Mouse (Mus musculus) right cerebral cortex, postnatal 10 days (tissue): ENCODE results near the gene Stxbp1.
"Not testable (repeated sequence)": the region's sequence is repeated elsewhere in the genome, so short reads cannot be mapped to it uniquely, and the experiment has no call there.

ENCODE experiments used
- DNase-seq, 2 experiments: peaks; one replicate each; pipeline ENCODE4 v3.0.0; 2021; ENCODE audit warnings: low spot score in 2 of 2

The Stxbp1 gene

DNA sequence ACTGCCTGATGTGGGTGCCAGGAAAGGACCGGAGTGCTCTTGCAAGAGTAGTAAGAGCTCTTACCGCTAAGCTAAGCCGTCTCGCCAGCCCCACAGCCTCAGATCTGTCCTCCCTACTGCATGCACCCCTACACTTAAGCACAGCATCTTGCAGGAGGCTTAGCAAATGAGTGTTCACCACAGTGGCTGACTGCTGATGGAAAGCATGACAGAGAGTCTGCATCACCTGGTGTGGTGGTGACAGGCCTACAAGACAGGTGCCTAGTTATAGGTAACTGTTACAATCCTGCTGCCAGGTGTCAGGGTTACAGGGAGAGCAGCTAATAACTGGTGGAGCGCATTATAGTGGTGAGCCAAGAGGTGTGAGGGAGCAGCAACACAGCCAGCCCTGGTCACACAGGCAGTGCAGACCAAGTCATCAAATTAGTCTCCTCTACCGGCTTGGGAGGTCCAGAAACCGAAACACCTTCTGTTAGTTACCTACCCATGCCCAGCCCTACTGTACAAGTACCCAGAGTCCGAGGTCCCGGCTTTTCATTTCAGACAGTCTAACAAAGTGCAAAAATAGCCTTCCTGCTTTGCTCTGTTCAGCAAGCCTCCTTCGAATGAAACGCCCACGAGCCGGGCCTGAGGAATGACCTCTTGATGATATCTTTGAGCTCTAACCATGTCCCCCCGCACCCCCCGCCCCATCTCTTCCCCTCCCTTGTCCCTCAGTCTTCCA lies 28.1 kb upstream of the Stxbp1 start:
- DNase-seq, result no peak

GRCm38 (mm10) chr2:32874070-32874469 lies 27.0 kb upstream of the Stxbp1 start:
- no peak for DNase-seq

DNA sequence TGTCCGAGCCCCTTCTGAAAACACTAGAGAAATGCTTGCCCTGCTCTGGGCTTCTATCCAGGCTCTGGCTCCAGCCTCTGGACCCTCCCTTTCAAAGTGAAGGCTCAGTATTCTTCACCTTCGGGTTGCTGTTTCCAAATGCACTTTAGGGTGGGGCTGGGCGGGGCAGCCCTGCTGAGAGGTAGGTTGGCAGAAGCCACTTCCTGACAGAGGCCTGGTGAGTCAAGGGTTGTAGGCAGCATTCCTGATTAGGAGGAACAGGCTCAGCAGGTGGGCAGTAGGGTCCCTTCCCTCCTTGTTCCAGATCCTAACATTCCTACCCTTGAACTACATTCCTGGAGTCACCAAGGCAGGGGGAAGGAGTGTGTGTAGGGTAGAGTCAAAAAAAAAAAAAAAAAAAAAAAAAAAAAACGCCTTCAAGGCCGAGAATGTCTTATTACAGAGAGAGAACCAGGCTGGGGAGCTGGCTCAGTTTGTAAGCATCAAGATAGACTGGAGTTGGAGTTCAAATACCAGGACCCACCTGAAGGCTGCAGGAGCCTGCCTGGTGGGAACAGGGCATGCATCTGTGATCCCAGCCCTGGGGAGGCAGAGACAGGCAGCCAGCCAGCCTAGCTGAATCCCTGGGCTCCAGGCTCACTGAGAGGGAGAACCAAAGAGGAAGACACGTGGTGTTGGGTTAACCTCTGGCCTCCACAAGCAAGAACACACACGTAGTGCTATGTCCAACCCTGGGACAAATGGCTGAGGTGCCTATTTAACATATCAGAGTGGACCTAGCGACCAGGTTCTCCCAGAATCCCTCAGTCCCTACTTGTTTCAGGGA lies 23.4 kb upstream of the Stxbp1 start:
- no peak for DNase-seq

GRCm38 (mm10) chr2:32869721-32870274 lies 22.8 kb upstream of the Stxbp1 start:
- no peak for DNase-seq

- no peak for DNase-seq
Observed at GRCm38 (mm10) chr2:32867354-32867753, 20.3 kb upstream of the Stxbp1 start.

DNA sequence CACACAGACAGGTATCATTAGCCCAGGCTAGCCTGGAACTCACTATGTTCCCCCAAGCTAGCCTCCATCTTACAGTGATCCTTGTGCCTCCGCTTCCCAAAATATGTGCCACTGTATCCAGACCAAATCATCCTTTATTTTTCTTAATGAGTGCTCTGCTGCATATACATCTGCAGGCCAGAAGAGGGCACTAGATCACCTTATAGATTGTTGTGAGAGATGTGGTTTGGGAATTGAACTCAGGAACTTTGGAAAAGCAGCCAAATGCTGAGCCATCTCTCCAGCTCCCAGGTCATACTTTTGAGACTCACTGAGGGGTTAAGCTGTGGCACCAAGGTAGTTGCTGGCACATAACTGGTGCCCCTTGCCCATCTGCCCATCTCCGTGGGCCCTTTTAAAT lies 17.7 kb upstream of the Stxbp1 start:
- DNase-seq, result no peak

- DNase-seq, result no peak
Observed at GRCm38 (mm10) chr2:32863317-32863716, 16.3 kb upstream of the Stxbp1 start.

DNA sequence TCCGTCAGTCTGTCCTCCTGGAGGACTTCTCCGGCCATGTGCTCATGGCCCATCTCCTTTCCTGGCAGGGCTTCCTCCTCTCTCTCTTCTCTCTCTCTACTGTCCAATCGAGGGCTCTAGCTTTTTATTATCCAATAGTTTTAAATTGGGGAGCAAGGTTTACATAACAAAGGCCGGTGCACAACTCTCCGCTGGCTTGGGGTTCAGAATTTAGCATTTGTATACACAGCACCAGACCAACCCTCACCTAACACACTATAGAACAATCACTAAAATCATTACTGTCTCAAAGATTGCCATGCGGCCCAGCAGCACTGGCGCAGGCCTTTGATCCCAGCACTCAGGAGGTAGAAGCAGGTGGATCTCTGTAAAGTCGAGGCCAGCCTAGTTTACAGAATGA lies 13.8 kb upstream of the Stxbp1 start:
- no peak for DNase-seq

- DNase-seq, result no peak
Observed at GRCm38 (mm10) chr2:32859622-32860012, 12.6 kb upstream of the Stxbp1 start.

GRCm38 (mm10) chr2:32859010-32859621 lies 12.1 kb upstream of the Stxbp1 start:
- peak in 1 of 2 experiments; percentile 61 for DNase-seq

DNA sequence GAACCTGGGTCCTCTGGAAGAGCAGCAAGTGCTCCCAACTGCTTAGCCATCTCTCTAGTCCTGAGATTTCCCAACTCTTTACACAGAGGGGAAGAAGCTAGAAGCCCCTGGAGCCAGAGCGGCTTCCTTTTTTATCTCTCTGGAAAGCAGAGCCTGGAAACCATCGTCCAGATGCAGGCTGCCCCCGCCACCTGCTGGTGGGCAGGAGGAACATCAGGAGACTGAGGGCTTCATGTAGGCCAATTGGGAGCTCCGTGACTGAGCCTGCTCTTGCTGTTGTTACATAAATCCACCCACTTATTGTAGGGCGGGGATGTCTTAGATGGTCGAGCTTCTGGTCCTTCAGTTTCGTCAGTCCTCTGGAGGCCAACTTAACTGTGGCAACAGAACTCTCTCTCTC lies 10.5 kb upstream of the Stxbp1 start:
- peak; percentile 84 to 88 for DNase-seq

- no peak for DNase-seq
Observed at GRCm38 (mm10) chr2:32855790-32856465, 8.9 kb upstream of the Stxbp1 start.

GRCm38 (mm10) chr2:32855046-32855785 lies 8.2 kb upstream of the Stxbp1 start:
- DNase-seq, result no peak

- peak; percentile 87 to 92 for DNase-seq
Observed at GRCm38 (mm10) chr2:32854206-32854605, 7.2 kb upstream of the Stxbp1 start.

GRCm38 (mm10) chr2:32853716-32854115 lies 6.7 kb upstream of the Stxbp1 start:
- DNase-seq, result not testable (repeated sequence)

GRCm38 (mm10) chr2:32852156-32852555 lies 5.1 kb upstream of the Stxbp1 start:
- peak; percentile 77 to 82 for DNase-seq

DNA sequence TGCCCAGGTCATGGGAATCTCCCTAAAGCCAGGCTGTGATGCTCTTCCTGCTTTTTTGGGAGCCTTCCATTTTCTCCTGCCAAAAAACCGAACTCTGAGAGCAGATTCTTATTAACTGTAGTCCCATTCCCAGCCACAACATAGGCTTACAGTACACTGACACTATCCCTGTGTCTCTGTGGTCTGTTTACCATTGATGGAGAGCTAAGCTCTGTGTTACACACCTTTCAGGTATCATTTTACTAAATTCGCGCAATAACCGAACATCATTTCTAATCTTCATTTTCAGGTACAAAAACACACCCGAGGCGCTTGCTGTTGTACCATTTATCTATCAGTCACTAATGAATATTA lies 400 bp upstream of the Stxbp1 start:
- DNase-seq, result no peak

- peak; percentile 87 to 89 for DNase-seq
Observed at GRCm38 (mm10) chr2:32846101-32846804, 792 bp downstream of the Stxbp1 start.

- no peak for DNase-seq
Observed at GRCm38 (mm10) chr2:32845572-32846100, 1.4 kb downstream of the Stxbp1 start.

DNA sequence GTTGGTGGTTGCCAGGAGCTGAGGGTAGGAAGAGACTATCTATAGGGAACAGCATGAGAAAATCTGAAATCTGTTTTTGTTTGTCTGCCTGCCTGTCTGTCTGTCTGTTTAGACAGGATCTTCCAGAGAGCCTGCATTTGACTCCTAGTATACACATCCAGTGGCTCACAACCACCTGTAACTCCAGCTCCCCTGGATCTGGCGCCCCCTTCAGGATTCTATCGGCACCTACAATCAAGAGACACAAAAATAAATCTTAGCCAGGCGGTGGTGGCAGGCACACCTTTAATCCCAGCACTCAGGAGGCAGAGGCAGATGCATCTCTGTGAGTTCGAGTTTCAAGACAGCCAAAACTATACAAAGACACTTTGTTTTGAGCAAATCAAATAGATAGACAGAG lies 4.5 kb downstream of the Stxbp1 start:
- DNase-seq, result no peak
